Mouse (Mus musculus) gastrocnemius, postnatal 4 days (tissue): ENCODE measurements at regions not wholly inside any gene's neighbourhood (a gene's known extent, or its start where the extent isn't known, plus 50 kb on each side); places are given as distances from the start of the nearest gene placed in this dataset.

Source experiments
- DNase-seq, 2 experiments: peaks; one replicate each; pipeline ENCODE4 v3.0.0; 2021 to 2022; ENCODE audit warnings: low spot score in 2 of 2, mixed read lengths in 2 of 2

DNA sequence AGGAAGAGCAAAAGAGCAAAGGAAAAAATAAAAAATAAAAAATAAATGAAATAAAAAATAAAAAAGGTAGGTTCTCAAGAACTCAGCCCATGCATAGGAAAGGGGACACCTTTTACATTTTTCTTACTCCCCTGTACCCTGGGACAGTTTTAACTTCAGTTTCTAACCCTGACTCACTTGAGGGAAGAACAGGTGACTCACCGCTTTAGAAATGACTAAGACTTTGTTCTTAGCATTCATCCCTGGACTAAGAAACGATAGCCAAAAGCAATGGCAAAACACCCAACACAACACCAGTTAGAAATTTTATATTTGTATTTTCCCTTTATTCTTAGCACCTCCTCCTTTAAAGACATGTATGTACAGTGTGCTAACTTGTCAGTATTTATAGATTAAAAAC is 161.5 kb upstream of the Samsn1 start:
- no peak for DNase-seq

DNA sequence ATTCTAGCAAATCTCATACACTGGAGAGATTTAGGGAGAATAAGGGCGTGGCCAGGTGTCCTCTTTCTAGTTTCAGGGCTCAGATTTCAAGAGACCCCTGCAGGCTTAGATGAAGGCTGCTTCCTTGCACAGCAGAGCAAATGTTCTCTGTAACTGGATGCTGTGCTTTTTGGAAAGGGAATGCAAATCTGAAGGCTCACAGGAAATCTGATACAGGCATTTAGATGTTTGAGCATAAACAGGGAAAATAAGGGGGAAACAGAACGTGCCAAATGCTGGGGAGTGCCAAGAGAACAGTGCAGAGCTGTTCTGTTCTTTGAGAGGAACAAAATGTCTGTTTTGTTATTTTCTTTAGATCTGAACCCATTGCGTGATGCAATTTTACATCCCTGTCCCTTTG is 161.0 kb upstream of the Samsn1 start:
- DNase-seq, result peak in 1 of 2 experiments; percentile 17

DNA sequence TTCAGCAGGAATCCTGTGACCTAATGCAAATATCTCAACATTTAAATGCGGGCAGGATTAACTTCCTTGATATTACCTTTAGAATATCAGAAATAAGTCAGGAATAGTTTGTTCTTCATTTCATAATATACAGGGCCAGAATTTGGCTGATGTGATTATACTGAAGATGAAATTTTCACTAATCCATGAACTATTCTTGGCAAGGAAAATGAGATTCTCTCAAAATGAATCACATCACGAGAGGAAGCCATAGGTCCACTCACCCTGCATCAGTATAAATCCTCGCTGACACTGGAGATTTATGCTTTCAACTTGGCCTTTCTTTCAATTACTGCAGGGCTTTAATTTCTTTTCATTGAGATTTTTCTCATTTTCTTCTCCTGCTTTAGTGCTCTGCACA is 159.5 kb upstream of the Samsn1 start:
- no peak for DNase-seq

DNA sequence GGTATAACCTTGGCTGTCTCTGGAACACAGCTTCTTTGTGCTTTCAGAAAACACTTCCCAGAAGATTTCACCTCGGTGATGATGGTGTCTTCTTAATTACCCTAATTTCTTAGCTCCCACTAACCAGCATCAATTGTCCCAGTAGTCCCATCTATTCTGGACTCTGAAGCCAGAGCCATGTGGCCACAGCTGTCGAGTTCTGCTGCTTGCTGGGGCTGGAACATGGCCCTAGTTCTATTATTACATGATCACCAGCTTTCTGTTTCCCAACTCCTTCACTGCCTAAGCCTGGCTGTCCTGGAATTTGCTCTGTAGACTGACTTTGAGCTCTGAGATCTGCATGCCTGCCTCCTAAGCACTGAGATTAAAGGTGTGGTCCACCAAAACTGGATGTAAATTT is 145.6 kb upstream of the Samsn1 start:
- DNase-seq, result no peak

DNA sequence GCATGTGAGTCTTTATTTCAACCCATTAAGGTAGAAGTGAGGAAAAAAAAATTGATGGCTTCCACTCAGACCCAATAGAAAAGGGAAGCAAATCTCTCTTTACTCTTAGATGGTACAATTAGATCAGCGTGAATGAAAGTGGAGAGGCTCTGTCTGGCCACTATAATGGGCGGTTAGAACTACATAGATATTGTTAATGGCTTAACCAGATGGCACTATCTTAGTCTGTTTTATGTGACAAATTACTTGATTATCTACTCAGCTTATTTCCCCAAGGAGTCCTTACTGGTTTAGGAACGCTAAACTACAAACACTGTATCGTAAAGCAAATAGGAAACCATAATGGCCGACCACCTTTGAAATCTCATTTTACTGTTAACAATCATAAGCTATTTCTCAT is 138.8 kb upstream of the Samsn1 start:
- no peak for DNase-seq

DNA sequence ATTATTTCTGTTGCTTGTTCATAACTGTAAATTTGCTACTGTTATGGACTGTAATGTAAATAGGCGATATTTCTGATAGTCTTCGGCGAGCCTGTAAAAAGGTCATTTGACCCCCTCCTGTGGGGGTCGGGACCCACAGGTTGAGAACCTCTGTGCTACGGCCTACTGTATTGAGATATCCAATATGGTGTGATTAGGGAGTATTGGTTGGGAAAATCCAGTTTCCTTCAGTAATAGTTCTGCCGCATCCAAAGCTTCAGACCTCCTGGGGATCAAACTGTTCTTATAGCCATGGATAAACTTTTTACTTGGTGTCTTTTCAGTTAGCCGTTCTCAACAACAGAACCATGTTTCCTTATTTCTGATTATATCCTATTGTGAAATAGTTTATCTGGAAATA is 136.5 kb upstream of the Samsn1 start:
- no peak for DNase-seq

DNA sequence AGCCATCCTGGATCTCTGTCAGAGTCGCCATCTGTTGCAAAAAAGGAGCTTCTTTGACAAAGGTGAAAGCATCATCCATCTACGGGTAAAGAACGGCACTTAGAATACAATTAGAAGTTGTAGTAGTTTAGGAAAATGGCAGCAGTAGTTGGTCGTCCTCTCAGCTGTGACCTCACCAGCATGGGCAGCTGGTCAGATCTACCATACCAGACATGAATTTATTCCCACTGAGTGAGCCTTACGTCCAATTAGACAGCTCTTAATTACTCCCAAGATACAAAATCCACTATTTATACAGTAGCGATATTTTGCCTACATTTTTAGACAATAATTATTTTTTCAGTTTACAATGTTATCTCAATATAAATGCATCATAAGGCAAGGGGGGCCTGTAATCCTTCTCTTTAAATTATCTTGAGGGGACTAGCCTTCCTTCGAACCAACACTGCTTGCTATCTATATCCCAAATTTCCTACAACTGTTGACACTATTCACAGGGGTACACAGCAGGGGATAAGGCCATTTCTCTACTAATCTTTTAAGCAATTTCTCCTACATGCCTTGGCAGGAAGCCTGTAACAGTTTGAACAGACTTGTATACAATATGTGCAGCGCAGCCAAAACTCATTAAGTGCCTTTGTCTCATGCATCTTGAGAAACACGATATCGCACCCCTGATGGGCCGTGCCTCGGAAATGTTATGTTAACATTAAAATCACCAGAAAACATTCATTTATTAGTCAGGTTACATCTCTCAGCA is 131.9 kb upstream of the Samsn1 start:
- DNase-seq, result no peak

DNA sequence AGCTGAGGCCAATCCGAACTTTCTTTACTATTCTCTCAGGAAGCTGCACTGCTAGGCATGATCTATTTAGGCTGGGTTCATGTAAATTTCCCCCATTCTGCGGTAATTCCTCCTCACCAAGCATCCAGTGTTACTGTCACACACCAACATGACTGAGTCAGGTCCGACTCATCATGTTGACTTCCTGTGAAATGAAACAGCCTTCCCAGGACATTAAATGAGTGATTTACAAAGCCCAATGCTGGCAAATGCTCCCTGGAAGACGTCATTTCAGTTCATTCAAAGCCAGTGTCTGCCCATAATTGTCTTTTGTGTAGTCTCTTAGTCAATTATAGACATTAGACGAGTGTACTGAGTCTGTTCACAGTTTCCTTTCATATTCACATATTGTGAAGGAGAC is 127.5 kb upstream of the Samsn1 start:
- DNase-seq, result no peak

DNA sequence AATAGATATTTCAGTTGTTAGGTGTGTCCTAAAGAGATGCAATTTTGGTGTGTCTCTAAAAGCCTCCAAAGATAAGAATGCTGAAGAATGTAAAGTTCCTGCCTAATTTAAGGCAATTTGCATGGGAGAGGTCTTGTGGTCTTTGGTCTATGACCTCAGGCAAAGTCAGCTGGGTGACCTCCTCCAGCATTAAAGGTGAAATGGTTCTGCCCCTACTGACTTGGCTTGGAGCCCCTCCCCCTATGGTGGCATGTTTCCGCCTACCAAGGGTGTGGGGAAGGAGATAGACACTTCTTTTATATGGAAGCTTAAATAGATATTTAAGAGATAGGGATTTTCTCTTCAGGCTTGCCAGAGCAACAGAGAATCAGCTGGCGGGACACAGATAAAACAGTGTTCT is 111.8 kb upstream of the Samsn1 start:
- no peak for DNase-seq

DNA sequence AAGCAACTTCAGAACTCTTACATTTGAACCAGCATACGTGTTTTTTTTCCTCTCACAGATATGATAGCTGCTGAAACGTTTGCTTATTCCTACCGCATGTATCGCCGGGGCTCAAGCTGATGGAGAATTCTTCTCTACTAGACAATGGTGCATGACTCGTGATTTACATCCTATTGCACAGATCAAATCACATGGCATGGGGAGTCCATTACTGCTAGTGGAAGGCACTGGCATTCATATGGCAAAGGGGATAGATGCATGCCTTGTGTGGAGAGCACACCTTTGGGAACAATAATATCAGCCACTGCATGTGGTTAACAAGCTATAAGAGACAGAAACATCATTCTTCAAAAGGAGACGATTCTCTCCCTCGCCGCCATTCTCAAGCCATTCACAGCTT is 108.4 kb upstream of the Samsn1 start:
- DNase-seq, result no peak

DNA sequence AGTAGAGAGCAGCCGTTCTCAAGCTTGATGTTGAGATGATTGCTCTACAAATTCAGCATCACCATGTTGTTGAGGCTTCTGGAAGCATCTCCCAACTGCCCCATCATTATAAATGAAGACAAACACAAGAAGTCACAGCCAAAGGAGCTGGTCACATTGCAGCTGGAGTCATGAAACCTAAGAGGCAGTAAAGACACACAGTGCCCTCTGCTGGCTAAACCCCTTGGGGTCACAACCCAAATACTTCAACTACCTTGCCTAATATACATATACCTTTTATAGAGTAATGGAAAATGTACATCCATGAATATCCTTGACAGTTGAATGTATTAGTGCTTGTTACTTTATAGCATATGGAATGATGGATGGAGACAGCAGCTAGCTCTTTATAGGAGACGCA is 107.9 kb upstream of the Samsn1 start:
- no peak for DNase-seq

DNA sequence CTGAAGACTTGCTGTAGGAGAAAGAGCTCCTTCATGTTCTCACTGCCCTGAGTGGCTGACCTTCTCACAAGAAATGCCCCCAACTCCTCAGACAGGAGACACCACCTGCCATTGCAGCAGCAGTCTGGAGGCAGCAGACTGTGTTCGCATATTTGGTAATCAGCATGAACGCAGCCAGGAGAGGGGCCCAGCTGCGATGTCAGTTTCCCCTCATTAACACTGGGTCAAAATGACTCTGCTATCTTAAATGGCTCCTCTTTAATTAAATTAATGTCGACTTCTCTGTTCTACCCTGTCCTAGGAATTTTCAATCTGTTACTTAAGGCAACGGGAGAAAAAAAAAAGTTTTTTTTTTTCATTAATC is 100.9 kb upstream of the Samsn1 start:
- DNase-seq, result no peak

DNA sequence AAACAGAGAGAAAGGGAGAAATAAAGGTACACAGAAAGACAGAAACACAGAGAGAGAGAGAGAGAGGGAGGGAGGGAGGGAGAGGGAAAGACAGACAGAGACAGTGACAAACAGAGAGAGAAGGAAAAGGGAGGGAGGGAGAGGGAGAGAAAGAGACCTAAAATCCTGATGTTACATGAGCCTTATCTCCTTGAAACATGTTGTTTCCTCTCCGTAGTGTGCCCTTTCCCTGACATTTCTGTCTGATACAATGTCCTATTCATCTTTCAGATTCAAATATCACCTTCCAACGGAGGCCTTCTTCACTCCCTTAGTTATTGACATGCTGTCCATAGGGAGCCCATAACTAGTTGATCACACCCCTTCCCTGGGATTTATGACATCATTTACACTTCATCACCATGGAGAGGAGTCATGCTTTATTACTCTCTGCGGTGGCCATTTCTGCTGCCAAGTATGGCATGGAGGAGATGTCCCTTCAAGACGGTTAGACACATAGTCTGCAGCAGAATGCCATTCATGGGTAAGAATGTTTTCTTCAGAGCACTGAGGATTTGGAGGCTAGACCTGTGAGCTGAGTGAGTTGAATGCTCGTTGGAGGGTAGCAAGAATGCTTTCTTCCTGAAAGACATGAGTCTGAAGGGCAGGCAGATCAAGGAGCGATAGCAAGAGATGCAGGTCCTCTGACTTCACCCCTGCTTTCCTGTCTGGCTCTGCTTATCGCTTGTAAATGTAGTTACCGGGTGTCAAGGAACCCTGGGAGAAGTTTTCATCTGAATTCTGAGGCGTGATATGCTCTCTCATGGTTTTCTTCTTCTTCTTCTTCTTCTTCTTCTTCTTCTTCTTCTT is 100.3 kb upstream of the Samsn1 start:
- DNase-seq, result no peak

DNA sequence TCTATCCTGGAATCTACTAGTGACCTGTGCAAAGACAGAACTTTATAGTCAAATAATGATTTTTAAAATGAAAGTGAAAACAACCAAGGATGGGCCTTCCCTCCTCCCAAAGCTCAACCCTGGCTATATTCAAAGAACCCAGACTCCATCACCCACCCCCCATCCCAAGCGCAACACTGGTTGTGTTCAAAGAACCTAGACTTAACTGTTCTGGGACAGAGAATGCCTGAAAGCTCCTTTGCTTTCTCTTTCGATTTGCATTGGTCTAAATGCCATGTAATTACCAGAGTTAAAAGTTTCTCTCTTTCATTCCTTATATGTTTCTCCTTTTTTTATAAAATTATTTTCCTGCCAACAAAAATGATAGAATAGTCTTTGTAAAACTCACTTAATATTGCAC is 98.6 kb upstream of the Samsn1 start:
- no peak for DNase-seq

DNA sequence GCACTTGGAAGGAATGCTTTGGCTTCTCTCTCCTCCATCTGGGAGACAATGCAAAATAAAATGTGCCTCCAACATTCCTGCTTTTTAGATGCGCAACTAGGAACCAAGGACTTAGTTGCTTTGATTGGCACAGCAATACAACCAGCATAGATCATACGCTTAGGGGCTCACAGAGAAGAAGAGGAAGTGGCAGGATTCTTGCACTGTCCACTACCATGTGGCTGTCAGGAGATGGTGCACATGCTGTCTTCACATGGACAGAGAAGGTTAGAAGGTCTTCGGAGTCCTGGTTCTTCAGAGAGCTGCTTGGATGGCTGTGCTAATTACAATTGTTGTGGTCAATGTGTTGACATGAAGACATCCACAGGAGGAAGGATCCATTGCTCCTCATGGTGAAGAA is 88.3 kb upstream of the Samsn1 start:
- DNase-seq, result no peak

DNA sequence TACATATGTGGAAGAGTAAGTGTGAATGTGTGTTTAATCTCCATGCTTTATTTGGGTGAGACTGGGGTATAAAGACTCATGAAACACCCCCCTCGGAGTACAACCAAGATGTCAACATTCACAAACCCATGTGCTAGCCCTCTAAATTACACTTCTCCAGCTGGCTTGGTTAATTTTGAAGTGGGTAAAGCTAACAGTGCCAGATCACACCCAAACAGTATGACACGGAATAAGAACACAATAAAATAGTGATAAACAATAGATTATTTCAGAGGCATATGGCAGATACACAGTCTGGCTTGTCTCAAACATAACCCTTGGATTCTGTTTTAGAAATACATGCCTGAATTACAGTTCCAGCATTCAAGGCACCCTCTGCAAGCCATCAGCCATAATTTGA is 86.4 kb upstream of the Samsn1 start:
- no peak for DNase-seq

DNA sequence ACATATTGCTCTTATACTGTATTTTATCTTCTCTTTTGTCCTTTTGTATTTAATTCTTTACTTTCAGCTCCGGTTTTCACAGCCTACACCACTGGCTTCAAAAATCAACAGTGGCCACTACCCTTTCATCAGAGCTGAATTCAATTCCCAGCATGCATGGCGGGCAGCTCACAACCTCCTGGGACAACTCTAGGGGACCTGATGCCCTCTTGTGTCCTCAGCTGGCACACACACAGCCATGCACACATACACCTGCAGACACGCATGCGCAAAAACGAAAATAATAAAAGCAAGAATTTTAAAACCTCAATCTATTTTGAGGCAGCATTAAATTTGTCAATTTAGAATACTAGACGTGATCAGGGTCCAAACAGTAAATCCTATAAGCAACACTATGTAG is 82.6 kb upstream of the Samsn1 start:
- no peak for DNase-seq

DNA sequence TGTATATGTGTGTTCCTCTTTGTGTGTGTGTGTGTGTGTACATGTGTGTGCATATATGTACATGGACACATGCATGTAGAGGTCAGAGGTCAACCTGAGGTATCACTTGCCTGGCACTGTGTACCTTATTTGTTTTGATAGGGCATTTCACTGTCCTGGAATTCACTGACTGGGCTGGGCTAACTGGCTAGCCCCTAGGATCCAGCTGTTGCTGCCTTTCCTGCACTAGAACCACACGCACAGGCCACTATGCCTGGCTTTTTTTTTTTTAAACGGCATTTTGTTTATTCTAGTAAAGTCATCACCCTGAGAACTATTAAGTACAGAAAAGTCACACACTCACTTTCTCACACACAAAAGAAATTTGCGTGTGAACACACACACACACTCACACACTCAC is 79.7 kb upstream of the Samsn1 start:
- no peak for DNase-seq

DNA sequence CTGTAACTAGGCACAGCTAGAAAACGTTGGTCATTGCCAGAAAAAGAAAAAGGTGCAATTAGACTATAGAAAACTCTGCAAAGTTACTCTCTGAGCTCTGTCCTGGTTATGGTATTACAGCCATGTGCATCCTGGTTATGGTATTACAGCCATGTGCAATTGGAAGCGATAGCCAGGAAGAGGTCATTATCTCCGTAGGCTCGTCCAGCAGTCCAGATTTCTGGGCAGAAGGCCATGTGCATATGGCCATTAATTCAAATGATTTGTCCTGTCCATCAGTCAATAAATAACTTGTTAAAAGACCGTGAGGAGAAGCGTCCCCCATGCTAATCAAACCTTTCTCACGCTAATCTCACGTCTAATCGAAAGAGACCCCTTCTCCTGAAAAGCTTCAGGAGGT is 75.7 kb upstream of the Samsn1 start:
- no peak for DNase-seq

DNA sequence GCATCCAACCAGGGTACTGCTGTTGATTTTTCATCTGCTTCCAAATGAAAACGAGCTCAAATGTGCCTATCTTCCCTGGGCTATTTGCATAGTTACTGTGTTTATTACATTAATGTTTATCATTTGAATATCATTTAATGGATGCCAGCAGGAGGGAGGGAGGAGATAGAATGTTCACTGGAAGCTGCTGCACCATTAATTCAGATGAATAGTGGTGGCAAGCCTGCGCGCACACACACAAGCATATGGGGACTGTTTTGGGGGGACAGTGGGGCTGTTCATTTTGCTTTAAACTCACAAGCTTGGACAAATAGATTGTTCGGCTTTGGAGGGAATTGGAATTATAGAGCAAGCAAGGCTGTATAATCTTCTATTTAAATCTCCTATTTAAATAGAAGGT is 74.3 kb upstream of the Samsn1 start:
- no peak for DNase-seq

DNA sequence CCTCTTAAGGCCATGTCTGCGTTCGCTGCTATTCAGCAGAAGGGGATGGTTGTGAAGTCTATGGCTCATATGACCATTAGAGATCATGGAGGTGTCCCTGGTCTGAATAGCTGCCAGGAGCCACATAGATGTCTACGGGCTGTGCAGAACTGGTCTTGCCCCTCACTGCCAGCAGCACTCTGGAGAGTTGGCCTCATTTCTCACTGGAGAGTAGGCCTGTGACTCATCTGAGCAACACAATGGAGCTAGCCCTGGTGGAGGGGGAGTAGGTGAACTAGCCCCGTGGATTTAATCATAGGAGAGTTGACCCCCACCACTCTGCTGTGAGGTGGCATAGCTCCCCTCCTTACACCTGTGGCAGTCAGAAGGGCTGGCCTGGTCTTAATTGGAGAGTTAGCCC is 63.3 kb upstream of the Samsn1 start:
- no peak for DNase-seq

DNA sequence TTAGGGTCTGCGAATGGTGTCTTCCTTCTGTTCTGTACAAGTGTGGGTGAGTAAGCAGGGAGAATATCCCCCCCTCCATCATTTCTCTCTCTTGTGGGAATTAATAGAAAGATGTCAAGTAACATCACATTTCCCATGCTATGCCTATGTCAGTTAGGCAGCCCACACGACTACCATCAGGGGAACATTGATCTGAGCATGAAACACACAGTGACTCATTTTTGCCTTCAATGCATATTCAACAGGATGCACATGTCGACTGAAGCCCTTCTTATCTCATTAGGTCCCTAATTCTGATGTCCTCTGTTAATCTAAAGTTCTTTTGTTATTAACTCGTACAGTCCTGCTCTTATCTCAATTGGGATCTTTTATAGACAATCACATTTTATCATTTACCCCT is 60.4 kb upstream of the Samsn1 start:
- no peak for DNase-seq
